Mouse (Mus musculus) G1E (cell line): ENCODE measurements around the gene Fbp2.

Experiments
- CTCF ChIP-seq: IDR thresholded peaks from 2 replicates; pipeline ENCODE4 v1.5.1; 2012; ENCODE audit warnings: low read depth, low read length, inconsistent platforms, mixed read lengths
- GATA1 ChIP-seq: IDR thresholded peaks from 2 replicates; pipeline ENCODE4 v1.6.1; 2012; ENCODE audit warnings: borderline replicate concordance, low read length, inconsistent platforms, mixed read lengths
- POLR2AphosphoS5 ChIP-seq: IDR thresholded peaks from 2 replicates; pipeline ENCODE4 v1.6.1; 2012; ENCODE audit warnings: low read depth, low read length, inconsistent platforms; ENCODE audit not compliant: insufficient replicate concordance
- TAL1 ChIP-seq: conservative IDR thresholded peaks from 2 replicates; pipeline ENCODE4 v1.6.1; 2012; ENCODE audit warnings: low read depth, low read length, inconsistent platforms, mixed read lengths

DNA sequence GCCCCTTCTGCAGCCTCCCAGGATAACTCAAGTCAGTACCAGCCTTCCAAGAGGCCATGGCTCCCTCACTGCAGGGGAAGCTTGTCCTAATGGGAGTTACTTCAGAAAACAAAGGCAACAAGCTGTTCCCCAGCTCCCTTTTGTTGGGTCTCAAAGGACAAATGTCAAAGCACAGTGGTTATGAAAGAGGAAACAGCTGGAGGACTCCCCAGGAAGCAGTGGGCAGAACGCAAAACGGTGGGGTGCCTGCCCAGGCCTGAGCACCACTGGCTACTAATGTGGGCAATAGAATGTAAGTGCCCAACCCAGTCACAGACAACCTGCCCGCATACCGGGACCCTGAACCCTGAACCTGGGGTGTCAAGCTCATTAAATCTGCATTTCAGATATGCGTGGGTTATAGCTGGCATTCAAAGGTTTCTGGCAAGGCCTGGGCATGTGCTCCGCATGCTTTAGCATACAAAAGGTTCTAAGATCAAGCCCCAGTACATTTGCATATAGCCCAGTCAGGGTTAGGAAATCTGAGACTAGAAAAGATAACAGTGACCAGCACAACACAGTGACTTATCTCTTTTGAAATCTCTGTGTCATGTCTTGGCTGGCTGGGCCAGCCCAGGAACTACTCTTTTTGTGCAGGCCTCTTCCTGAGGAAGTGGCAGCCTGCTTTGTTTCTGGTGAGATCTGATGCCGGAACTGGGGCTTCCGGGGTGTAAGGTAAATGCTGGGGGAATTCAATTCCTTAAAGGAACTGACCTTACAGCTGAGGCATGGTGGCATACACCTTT, 21.8 kb upstream of the Fbp2 start:
- TF ChIP-seq POLR2AphosphoS5: no peak
- no peak for TF ChIP-seq CTCF
- TF ChIP-seq GATA1: no peak
- no peak for TF ChIP-seq TAL1
